Mouse (Mus musculus) spleen, adult 2 months (tissue): ENCODE measurements around the gene Cdc42se1.

Source experiments
- CTCF ChIP-seq: fragments of 200-500 bp; IDR thresholded peaks from 2 replicates; pipeline ENCODE4 v1.5.1; 2011; ENCODE audit warnings: mild to moderate bottlenecking, inconsistent platforms; ENCODE audit not compliant: insufficient read depth, insufficient read length, insufficient replicate concordance; ENCODE audit errors: extremely low read depth
- POLR2A ChIP-seq: fragments of 200-500 bp; IDR thresholded peaks from 2 replicates; pipeline ENCODE4 v1.6.1; 2011; ENCODE audit warnings: low read depth, low read length, inconsistent platforms

DNA sequence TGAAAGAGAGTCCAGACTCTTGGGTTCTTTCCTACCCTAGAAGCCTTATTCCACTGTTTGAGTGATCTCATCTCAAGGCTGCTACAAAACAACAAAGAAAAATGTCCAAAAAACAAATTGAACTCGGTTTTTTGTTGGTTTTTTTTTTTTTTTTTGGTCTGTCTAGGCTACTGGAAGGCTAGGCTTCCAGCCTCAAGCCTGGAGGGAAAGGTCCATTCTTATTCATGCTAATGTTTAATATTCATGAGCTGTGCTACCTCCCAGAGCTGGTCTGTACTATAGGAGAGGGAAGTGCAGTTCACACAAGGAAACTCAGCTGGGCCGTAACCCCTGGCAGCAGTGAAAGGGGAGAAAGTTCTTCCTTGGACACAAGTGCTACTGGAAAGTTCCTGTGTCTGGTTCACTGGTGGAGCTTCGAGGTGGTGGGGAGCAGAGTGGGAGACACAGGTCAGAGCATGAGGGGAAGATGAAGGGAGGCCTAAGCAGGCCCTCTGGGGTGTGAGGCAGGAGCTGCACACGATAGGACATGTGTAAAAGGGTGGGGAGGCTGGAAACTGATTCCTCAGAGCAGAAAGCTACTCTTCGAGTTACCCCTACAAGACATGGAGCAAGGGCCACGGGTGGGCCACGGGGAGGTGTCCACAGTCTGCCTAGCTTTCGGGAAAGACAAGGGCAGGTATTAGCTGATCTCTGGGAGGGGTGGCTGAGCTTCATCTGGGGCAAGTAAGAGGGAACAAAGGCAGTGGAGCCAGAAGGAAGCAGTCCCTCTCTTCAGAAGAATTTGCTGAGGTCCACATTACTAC lies 2.2 kb downstream of the Cdc42se1 start:
- no peak; the same call in 1 of the 2 replicates for TF ChIP-seq POLR2A
- TF ChIP-seq CTCF: no peak
